Mouse (Mus musculus) stomach, embryonic 15.5 days (tissue): ENCODE measurements around the gene Pepd. TPM values are rescaled to one million over a fixed set of nuclear protein-coding genes. Genes with fewer than 3 reads are reported as not detected.

Source experiments
- ATAC-seq: fragments of 200-750 bp; cut with Nextera tagmentation; 2 replicates; pipeline ENCODE4 v1.8.0; 2017; ENCODE audit warnings: low read depth, moderate number of reproducible peaks, moderate TSS enrichment; ENCODE audit not compliant: insufficient read depth, low FRiP score
- H3K27ac ChIP-seq: fragments of 300-500 bp; sonication (generic); 2 replicates; pipeline ENCODE4 v1.5.1; 2015; ENCODE audit warnings: mild to moderate bottlenecking, inconsistent platforms
- H3K27me3 ChIP-seq: fragments of 300-500 bp; sonication (generic); replicated peaks from 2 replicates; pipeline ENCODE4 v1.6.1; 2015; ENCODE audit warnings: inconsistent platforms
- H3K36me3 ChIP-seq: fragments of 300-500 bp; sonication (generic); 2 replicates; pipeline ENCODE4 v1.6.1; 2015; ENCODE audit warnings: inconsistent platforms
- H3K4me1 ChIP-seq: fragments of 300-500 bp; sonication (generic); 2 replicates; pipeline ENCODE4 v1.6.1; 2015; ENCODE audit warnings: inconsistent platforms
- H3K4me2 ChIP-seq: fragments of 300-500 bp; sonication (generic); 2 replicates; pipeline ENCODE4 v1.6.1; 2015; ENCODE audit warnings: mild to moderate bottlenecking, inconsistent platforms
- H3K4me3 ChIP-seq: fragments of 300-500 bp; sonication (generic); replicated peaks from 2 replicates; pipeline ENCODE4 v1.5.1; 2015; ENCODE audit warnings: inconsistent platforms
- H3K9ac ChIP-seq: fragments of 300-500 bp; sonication (generic); 2 replicates; pipeline ENCODE4 v1.6.1; 2015; ENCODE audit warnings: inconsistent platforms
- H3K9me3 ChIP-seq: fragments of 300-500 bp; sonication (generic); 2 replicates; pipeline ENCODE4 v1.6.1; 2016; ENCODE audit warnings: inconsistent platforms
- WGBS: fragments of 180-500 bp; shearing (Covaris S2); methylation state at CpG from one replicate; pipeline ENCODE4 v1.1.7; 2015; 5-methylcytosine and 5-hydroxymethylcytosine counted together
- polyA plus RNA-seq: library from polyadenylated mRNA; unstranded; fragments of >200 nt; fragmentation: Nextera tagmentation; extraction: Ambion mirVana; gene quantifications from 2 replicates; pipeline ENCODE4 v1.2.1, GENCODE M21; 2015

Pepd gene
- polyA plus RNA-seq, 1 experiment from 2014 or later, result 68.9 TPM

- H3K9me3 ChIP-seq, result no peaks in the 10 kb centered on the region
- no peak overlapping the region for H3K4me2 ChIP-seq
- WGBS, result 80% methylated on average over 3 of the region's 3 CpGs
- H3K36me3 ChIP-seq, result peaks cover 7% of the 10 kb centered on the region; the same call in 1 of the 2 replicates
- no peak overlapping the region for H3K27ac ChIP-seq
- no peak for ATAC-seq
- no peak overlapping the region for H3K4me3 ChIP-seq
- H3K9ac ChIP-seq, result no peak overlapping the region
- H3K4me1 ChIP-seq, result 0 out of 2 replicates have a peak, but pooled peaks cover 3% of the 10 kb centered on the region
- no peaks in the 10 kb centered on the region for H3K27me3 ChIP-seq
These were observed 141.0 kb downstream of the Pepd start for GRCm38 (mm10) chr7:35053161-35053560.

DNA sequence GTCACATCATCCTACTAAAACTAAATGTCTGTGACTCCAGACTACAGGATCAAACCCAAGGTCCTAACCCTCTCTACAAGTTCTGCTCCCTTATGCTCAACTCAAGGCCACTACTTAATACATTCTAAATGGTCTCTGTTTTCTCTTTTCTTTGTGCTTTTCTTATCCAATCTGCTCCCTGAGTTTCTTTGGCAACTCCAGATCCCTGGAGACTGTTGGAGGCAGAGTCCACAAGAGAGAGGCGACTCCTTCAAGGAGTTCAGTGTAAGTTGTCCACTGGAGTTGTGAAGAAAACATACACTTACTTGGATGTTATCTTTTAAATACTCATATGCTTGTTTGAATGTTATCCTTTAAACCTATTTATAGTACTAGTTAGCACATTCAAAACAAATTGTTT is 142.1 kb downstream of the Pepd start:
- Histone ChIP-seq H3K9ac (no peak overlapping the region), H3K4me2 (no peak overlapping the region), H3K4me1 (0 out of 2 replicates have a peak, but pooled peaks cover 3% of the 10 kb centered on the region), H3K27me3 (no peaks in the 10 kb centered on the region), H3K9me3 (no peaks in the 10 kb centered on the region), H3K36me3 (peaks cover 7% of the 10 kb centered on the region; the same call in 1 of the 2 replicates), H3K27ac (no peak overlapping the region), H3K4me3 (no peak overlapping the region)
- WGBS, result 78% methylated on average over 1 of the region's 1 CpGs
- no peak for ATAC-seq

DNA sequence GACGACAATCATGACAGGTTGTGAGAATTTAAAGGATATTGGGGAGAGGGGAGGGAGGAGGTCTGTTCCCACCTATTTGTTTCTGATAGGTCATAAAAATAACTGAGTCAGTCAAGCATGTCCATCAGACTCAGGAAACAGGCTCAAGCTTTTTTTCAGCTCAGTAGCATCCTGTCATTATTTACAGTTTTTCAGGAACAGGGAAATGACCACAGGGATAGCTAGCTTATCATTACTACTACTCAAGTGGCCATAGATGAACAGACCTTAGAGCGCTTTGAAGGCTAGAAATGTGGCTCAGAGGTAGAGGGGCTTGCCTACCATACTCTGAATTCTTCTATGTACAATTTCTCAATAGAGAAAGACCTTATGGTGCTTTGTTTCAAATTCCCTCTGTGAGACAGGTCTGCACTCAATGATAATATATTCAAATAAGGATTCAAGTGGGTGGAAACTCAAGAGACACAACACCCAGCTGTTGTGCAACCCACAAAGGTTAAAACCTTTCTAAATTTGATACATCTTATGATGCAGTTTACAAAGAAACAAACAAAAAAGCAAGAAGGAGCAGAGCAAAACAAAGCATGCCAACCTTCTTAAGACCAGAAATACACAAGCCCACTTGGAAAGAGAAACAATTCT is 142.9 kb downstream of the Pepd start:
- WGBS, result 57% methylated on average over 2 of the region's 2 CpGs
- Histone ChIP-seq H3K9me3 (no peaks in the 10 kb centered on the region), H3K9ac (peak overlapping the region; percentile 56; the same call in 1 of the 2 replicates), H3K36me3 (peaks cover 7% of the 10 kb centered on the region; the same call in 1 of the 2 replicates), H3K4me2 (peak overlapping the region; percentile 67), H3K4me3 (peak overlapping the region; percentile 66), H3K27me3 (no peaks in the 10 kb centered on the region), H3K27ac (no peak overlapping the region), H3K4me1 (0 out of 2 replicates have a peak, but pooled peaks cover 3% of the 10 kb centered on the region)
- no peak for ATAC-seq

DNA sequence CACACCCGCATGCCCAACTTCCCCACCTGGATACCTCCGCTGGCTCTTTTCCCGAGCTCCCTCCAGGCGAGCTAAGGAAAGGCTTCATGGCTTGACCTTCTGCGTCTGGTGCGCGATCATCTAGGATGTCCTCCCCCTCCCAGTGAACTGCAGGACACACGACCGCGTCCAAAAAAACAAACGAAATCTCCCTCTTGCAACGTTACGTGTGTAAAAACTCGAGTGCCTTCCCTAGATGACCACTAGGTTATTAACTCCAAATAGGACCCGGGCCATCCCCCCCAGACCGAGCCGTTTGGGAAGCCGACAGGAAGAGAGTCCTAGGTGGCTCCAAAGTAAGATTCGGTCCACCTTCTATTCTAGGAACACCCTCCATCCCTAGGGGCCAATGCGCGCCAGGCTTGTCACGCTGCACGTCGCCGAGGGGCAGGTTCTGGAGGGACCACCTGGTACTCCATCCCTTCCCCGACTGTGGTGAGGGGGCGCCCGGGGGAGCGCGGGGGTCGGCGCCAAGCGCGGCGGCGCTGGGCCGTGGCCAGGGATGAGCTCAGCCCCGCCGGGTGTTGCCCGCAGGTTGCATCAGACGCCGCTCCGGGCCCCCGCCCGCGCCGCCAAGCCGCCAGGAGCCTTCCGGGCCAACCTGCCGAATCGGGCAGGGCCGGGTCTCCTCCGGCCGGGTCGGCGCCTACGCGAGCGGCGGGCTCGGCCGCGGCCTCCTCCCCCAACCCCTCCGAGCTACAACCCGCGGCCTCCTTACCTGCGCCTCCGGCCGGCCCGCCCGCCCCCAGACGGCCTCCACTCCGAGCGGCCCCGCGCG is 143.6 kb downstream of the Pepd start:
- under 1% methylated on average over 76 of the region's 77 CpGs for WGBS
- ATAC-seq, result peak; percentile 80
- Histone ChIP-seq H3K9ac (peak overlapping the region; percentile 56), H3K36me3 (no peaks in the 10 kb centered on the region), H3K27ac (peak overlapping the region; percentile 89), H3K4me2 (peak overlapping the region; percentile 67), H3K27me3 (no peaks in the 10 kb centered on the region), H3K4me1 (0 out of 2 replicates have a peak, but pooled peaks cover 3% of the 10 kb centered on the region), H3K9me3 (no peaks in the 10 kb centered on the region), H3K4me3 (peak overlapping the region; percentile 66)

- Histone ChIP-seq H3K9ac (peak within 1 kb of the TSS; percentile 56), H3K4me1 (0 out of 2 replicates have a peak, but pooled peaks cover 3% of the 10 kb centered on the region), H3K9me3 (no peaks in the 10 kb centered on the region), H3K27ac (peak within 1 kb of the TSS; percentile 89), H3K27me3 (no peaks in the 10 kb centered on the region), H3K36me3 (no peaks in the 10 kb centered on the region), H3K4me2 (peak within 1 kb of the TSS; percentile 74), H3K4me3 (peak within 1 kb of the TSS; percentile 66)
- under 1% methylated on average over 51 of the region's 53 CpGs for WGBS
- ATAC-seq, result peak; percentile 97
These were observed 144.3 kb downstream of the Pepd start, which contains the start of gene Cebpg for GRCm38 (mm10) chr7:35056436-35056864. TSS of gene Cebpg (minus strand) at chr7:35056573.

GRCm38 (mm10) chr7:35056999-35057398 is 144.8 kb downstream of the Pepd start:
- Histone ChIP-seq H3K27me3 (no peaks in the 10 kb centered on the region), H3K4me1 (0 out of 2 replicates have a peak, but pooled peaks cover 3% of the 10 kb centered on the region), H3K4me3 (peak overlapping the region; percentile 66), H3K9me3 (no peaks in the 10 kb centered on the region), H3K27ac (peak overlapping the region; percentile 21; the same call in 1 of the 2 replicates), H3K4me2 (peak overlapping the region; percentile 74), H3K9ac (no peak overlapping the region), H3K36me3 (no peaks in the 10 kb centered on the region)
- ATAC-seq, result peak; percentile 6; the same call in 1 of the 2 replicates
- 15% methylated on average over 10 of the region's 10 CpGs for WGBS

GRCm38 (mm10) chr7:35057569-35057968 is 145.4 kb downstream of the Pepd start:
- Histone ChIP-seq H3K9ac (no peak overlapping the region), H3K36me3 (no peaks in the 10 kb centered on the region), H3K9me3 (no peaks in the 10 kb centered on the region), H3K4me2 (no peak overlapping the region; the same call in 1 of the 2 replicates), H3K27ac (no peak overlapping the region), H3K4me3 (no peak overlapping the region), H3K27me3 (no peaks in the 10 kb centered on the region), H3K4me1 (0 out of 2 replicates have a peak, but pooled peaks cover 3% of the 10 kb centered on the region)
- ATAC-seq, result no peak
- 72% methylated on average over 4 of the region's 4 CpGs for WGBS

GRCm38 (mm10) chr7:35058329-35058728 is 146.2 kb downstream of the Pepd start:
- no peak overlapping the region for H3K27ac ChIP-seq
- 0 out of 2 replicates have a peak, but pooled peaks cover 3% of the 10 kb centered on the region for H3K4me1 ChIP-seq
- no peaks in the 10 kb centered on the region for H3K36me3 ChIP-seq
- no peaks in the 10 kb centered on the region for H3K27me3 ChIP-seq
- no peak overlapping the region for H3K4me2 ChIP-seq
- ATAC-seq, result no peak
- no peak overlapping the region for H3K9ac ChIP-seq
- no peaks in the 10 kb centered on the region for H3K9me3 ChIP-seq
- no peak overlapping the region for H3K4me3 ChIP-seq
- WGBS, result 52% methylated on average over 1 of the region's 1 CpGs

DNA sequence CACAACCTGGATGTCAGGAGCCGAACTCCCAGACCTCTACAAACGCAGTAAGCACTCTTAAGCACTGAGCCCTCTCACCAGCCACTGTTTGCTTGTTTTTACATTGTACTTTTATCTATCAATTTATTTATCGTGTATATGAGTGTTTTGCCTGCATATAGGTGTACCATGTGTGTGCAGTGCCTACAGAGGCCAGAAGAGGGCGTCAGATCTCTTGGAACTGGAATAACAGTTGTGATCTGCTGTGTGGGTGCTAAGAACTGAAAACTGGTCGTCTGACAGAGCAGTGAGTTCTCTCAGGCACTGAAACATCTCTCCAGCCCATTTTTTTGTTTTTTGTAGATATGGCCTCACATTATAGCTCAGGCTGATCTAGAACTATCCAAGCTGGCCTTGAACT is 147.3 kb downstream of the Pepd start:
- WGBS, result 67% methylated on average over 5 of the region's 5 CpGs
- H3K4me2 ChIP-seq, result no peak overlapping the region
- no peaks in the 10 kb centered on the region for H3K36me3 ChIP-seq
- 0 out of 2 replicates have a peak, but pooled peaks cover 3% of the 10 kb centered on the region for H3K4me1 ChIP-seq
- no peak overlapping the region for H3K27ac ChIP-seq
- H3K9ac ChIP-seq, result no peak overlapping the region
- ATAC-seq, result no peak
- H3K4me3 ChIP-seq, result no peak overlapping the region
- H3K27me3 ChIP-seq, result no peaks in the 10 kb centered on the region
- H3K9me3 ChIP-seq, result no peaks in the 10 kb centered on the region

DNA sequence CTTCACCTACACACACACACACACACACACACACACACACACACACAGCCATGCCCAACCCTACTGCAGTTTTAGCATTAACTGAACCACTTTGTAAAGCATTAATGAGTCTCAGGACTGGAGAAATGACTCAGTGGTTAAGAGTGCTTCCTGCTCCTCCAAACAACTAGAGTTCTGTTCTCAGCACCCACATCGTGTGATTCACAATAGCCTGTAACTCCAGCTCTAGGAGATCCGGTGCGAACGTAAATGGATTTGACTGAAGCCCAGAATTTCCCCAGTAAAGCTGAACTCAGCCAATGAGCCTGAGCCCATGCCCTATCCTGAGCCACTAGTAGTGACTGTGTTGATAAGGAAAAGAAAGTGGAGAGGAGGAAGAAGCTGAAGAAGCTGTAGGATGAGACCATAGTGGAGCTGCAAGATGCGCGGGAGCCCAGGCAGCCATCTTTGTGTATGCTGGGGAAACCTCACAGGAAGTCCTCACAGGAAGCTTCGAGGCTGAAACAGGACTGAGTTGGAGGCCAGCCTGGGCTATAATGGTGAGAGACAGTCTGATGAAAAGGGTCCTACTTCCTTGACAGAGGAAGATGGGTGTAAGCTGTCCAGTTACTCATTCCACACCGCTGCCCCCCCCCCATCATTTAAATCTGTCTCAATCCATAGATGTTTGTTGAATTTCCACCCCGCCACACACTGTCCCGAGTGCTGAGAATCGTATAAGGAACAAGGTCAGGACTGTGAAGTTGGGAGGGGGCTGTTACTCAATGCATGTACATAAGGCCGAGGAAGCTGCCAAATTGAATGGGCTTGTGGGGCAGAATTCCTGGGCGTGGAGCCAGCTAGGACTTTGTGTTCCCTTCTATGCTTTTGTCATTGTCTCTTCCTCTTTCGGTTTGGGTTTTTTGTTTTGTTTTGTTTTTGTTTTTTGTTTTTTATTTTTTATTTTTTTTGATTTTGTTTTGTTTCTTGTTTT is 152.4 kb downstream of the Pepd start:
- H3K9ac ChIP-seq, result no peak overlapping the region
- H3K36me3 ChIP-seq, result no peaks in the 10 kb centered on the region
- ATAC-seq, result no peak
- no peak overlapping the region for H3K4me2 ChIP-seq
- no peaks in the 10 kb centered on the region for H3K4me1 ChIP-seq
- no peaks in the 10 kb centered on the region for H3K9me3 ChIP-seq
- WGBS, result 65% methylated on average over 14 of the region's 14 CpGs
- no peak overlapping the region for H3K4me3 ChIP-seq
- no peaks in the 10 kb centered on the region for H3K27me3 ChIP-seq
- no peak overlapping the region for H3K27ac ChIP-seq

GRCm38 (mm10) chr7:35065958-35066357 is 153.8 kb downstream of the Pepd start:
- Histone ChIP-seq H3K36me3 (no peaks in the 10 kb centered on the region), H3K27ac (no peak overlapping the region), H3K4me3 (no peak overlapping the region), H3K4me2 (no peak overlapping the region), H3K9me3 (no peaks in the 10 kb centered on the region), H3K9ac (no peak overlapping the region), H3K4me1 (no peaks in the 10 kb centered on the region), H3K27me3 (no peaks in the 10 kb centered on the region)
- WGBS, result 68% methylated on average over 3 of the region's 3 CpGs
- no peak for ATAC-seq
